Comparison of ENCODE assay signal across 8 mouse cellular contexts in the genomic region with DNA sequence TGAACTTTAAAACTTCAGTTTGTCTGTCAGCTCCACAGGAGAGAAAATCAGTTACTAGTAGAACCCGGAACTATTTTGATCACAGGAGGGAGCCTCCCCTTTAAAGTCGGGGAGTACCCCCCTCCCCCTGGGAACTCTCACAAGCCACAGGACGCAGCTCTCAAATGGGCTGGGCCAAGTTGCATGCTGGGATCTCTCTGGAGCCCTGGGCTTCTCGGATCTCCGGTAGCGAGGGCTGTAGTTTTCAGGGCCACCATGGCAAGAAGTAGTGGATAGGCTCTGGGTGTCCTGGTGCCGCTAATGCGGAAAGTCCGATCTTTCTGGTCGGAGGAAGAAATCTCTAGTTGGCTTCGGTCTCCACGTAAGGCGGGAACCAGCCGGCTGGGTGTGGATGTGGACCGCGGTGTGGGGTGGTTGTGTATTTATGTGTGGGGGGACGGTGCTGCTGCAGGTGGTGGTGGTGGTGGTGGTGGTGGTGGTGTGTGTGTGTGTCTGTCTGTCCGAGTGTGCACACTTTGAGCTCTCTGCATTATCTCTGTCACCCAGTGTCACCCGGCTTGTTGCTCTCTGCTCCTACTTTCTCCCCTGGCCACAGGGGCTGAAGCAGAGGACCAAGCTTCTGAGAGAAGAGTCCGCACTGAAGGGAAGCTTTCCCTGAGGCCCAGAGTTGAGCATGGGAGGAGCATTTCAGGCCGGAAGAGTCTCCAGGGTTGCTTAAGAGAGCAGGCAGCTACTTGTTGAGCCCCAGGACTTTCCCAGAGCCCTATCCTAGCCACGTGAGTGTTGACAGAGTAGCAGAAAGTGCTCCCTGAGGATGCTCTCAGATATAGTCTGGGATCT. TPM values are rescaled to one million over a fixed set of nuclear protein-coding genes. Genes with fewer than 3 reads are reported as not detected.
DNase-seq lines count a peak whose midpoint lies in the region; ATAC-seq and TF ChIP-seq lines count a peak whose summit lies in the region.

No protein-coding gene starts in this region.

- no peak for TF ChIP-seq CTCF in olfactory bulb, adult 2 months (IDR thresholded peaks at IDR 0.05; ENCODE audit: insufficient read depth, low read depth, low read length)

- peaks cover 10% of the 10 kb centered on the region; the same call in 1 of the 2 replicates for H3K36me3 ChIP-seq in lung, embryonic 15.5 days

- DNase-seq in ES-CJ7 (ENCODE audit: low read depth, low spot score): peak; percentile 68
- DNase-seq in c-Kit-negative CD71-positive TER-119-positive erythroid progenitor cells, embryonic 14.5 days (ENCODE audit: low read depth, low spot score): peak; percentile 27
- peak; percentile 17 for DNase-seq in layer of hippocampus, adult 9-10 months (ENCODE audit: low spot score)
- peak; percentile 68 to 77 for DNase-seq in thymus, adult 18-20 months

- peaks cover 16% of the 10 kb centered on the region for H3K4me1 ChIP-seq in lung, embryonic 15.5 days
- H3K4me1 ChIP-seq in olfactory bulb, adult 2 months (ENCODE audit: control insufficient read depth, insufficient read depth, low read length): peaks cover 4% of the 10 kb centered on the region; the same call in 1 of the 2 replicates

- peak overlapping the region; percentile 65 for H3K4me3 ChIP-seq in lung, embryonic 15.5 days
- peak overlapping the region; percentile 62 for H3K4me3 ChIP-seq in olfactory bulb, adult 2 months (ENCODE audit: insufficient read depth, low read depth, low read length)

- peak overlapping the region; percentile 70 for H3K4me2 ChIP-seq in lung, embryonic 15.5 days

- no peak for TF ChIP-seq POLR2A in olfactory bulb, adult 2 months (IDR thresholded peaks at IDR 0.05; ENCODE audit: insufficient read depth, low read depth, low read length)

- ATAC-seq in frontal cortex, adult (ENCODE audit: low TSS enrichment): peak; percentile 85
- ATAC-seq in hematopoietic stem cell, adult 5-6 weeks (replicated peaks in 1 of 2; ENCODE audit: insufficient read depth in 1 of 2, low FRiP score in 2 of 2, low TSS enrichment in 1 of 2, low read depth in 1 of 2, poor library complexity in 2 of 2, severe bottlenecking in 2 of 2): peak; percentile 98 to 99
- ATAC-seq in lung, embryonic 15.5 days (ENCODE audit: borderline replicate concordance, extremely low read depth, low FRiP score, low TSS enrichment): peak; percentile 95

- H3K27me3 ChIP-seq in lung, embryonic 15.5 days: no peaks in the 10 kb centered on the region

- no peaks in the 10 kb centered on the region for H3K9me3 ChIP-seq in lung, embryonic 15.5 days

- peak overlapping the region; percentile 68 for H3K9ac ChIP-seq in lung, embryonic 15.5 days

- WGBS in lung, embryonic 15.5 days: under 1% methylated on average over 22 of the region's 22 CpGs
- WGBS in olfactory bulb, adult 2 months: under 1% methylated on average over 22 of the region's 22 CpGs

- H3K27ac ChIP-seq in lung, embryonic 15.5 days: peak overlapping the region; percentile 92
- no peak overlapping the region for H3K27ac ChIP-seq in olfactory bulb, adult 2 months (ENCODE audit: insufficient read depth, low read depth, low read length)

RNA-seq across cellular contexts. Expression of a gene that starts 3.3 kb away (rescaled TPM):
- 7.0 and 14.1 TPM in 2 replicates for total RNA-seq in hematopoietic stem cell, adult 5-6 weeks (2017)
- 3.6 and 4.3 TPM in 2 replicates for polyA plus RNA-seq in lung, embryonic 15.5 days (2015; fragmentation: Nextera tagmentation; extraction: Ambion mirVana)
- polyA plus RNA-seq in olfactory bulb, adult 2 months (2012; ENCODE audit: insufficient read depth, insufficient read length, low replicate concordance, missing spikeins): not detected in 2 replicates

RNA-seq across cellular contexts. Expression of a gene that starts 22.2 kb away (rescaled TPM):
- 8.5 and 10.4 TPM in 2 replicates for total RNA-seq in hematopoietic stem cell, adult 5-6 weeks (2017)
- polyA plus RNA-seq in lung, embryonic 15.5 days (2015; fragmentation: Nextera tagmentation; extraction: Ambion mirVana): 8.4 and 8.5 TPM in 2 replicates
- polyA plus RNA-seq in olfactory bulb, adult 2 months (2012; ENCODE audit: insufficient read depth, insufficient read length, low replicate concordance, missing spikeins): not detected in 2 replicates

RNA-seq across cellular contexts. Expression of a gene that starts 53.6 kb away (rescaled TPM):
- 9.0 and 10.3 TPM in 2 replicates for total RNA-seq in hematopoietic stem cell, adult 5-6 weeks (2017)
- polyA plus RNA-seq in lung, embryonic 15.5 days (2015; fragmentation: Nextera tagmentation; extraction: Ambion mirVana): 1.9 and 2.5 TPM in 2 replicates
- polyA plus RNA-seq in olfactory bulb, adult 2 months (2012; ENCODE audit: insufficient read depth, insufficient read length, low replicate concordance, missing spikeins): not detected in 2 replicates

Comparison
In these comparisons a context has a peak if more than half of its experiments do, and no peak if none do; other contexts are left out.
1. DNase-seq: peak in every context shown above with its lines; median percentile 72 in thymus, adult 18-20 months; 68 in ES-CJ7; 27 in c-Kit-negative CD71-positive TER-119-positive erythroid progenitor cells, embryonic 14.5 days; 17 in layer of hippocampus, adult 9-10 months.